Mouse (Mus musculus) kidney, adult 9 months (tissue): ENCODE results near the gene Pkmyt1.
"Not testable (repeated sequence)": the region's sequence is repeated elsewhere in the genome, so short reads cannot be mapped to it uniquely, and the experiment has no call there.

ENCODE experiments used
- DNase-seq: peaks from one replicate; pipeline ENCODE4 v3.0.0; 2022

The Pkmyt1 gene

GRCm38 (mm10) chr17:23748631-23749391, 22.7 kb downstream of the Pkmyt1 start:
- DNase-seq, result peak; percentile 92

- no peak for DNase-seq
Observed at GRCm38 (mm10) chr17:23749400-23750191, 23.5 kb downstream of the Pkmyt1 start.

GRCm38 (mm10) chr17:23755689-23756088, 29.6 kb downstream of the Pkmyt1 start:
- DNase-seq, result peak; percentile 42

DNA sequence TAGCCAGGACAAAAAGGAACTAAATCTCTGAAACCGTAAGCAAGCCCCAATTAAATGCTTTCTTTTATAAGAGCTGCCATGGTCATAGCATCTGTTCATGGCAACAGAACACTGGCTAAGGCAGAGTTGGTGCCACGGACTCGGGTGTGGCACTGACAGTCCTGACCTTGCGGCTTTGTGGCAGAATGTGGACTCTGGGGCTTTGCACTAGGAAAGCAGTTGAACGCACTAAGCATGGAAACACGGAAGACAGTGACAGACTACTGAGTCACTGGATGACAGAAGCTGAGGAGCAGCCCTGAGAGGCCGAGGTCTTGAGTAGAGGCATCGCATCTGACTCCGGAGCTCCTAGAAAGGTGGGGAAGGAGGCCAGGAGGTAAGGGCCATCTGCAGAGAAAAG, 31.4 kb downstream of the Pkmyt1 start:
- DNase-seq, result no peak

GRCm38 (mm10) chr17:23758801-23759200, 32.7 kb downstream of the Pkmyt1 start:
- DNase-seq, result peak; percentile 42

GRCm38 (mm10) chr17:23760231-23760630, 34.1 kb downstream of the Pkmyt1 start:
- DNase-seq, result no peak

GRCm38 (mm10) chr17:23761155-23761554, 35.0 kb downstream of the Pkmyt1 start:
- DNase-seq, result no peak

GRCm38 (mm10) chr17:23762976-23763375, 36.8 kb downstream of the Pkmyt1 start:
- no peak for DNase-seq

DNA sequence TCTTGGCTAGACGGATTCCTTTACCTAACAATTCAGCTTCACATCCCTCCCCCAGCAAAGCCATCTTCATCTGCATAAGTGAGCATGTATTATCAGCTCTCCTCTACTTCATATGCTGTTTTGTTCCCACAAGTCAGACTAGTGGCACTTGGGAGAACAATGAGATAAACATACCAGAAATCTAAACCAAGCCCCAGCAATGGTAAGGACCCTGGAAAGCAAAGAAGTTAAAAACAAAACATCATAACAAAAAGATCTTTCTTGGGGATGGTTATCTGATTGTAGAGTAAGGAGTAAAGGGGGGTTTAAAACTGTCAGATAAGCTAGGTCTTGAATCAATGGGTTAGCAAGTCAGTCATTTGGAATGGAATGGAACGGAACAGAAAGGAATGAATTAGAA, 44.4 kb downstream of the Pkmyt1 start:
- DNase-seq, result no peak

GRCm38 (mm10) chr17:23770896-23771283, 44.8 kb downstream of the Pkmyt1 start:
- DNase-seq, result no peak

- DNase-seq, result peak; percentile 100
Observed at GRCm38 (mm10) chr17:23771284-23772218, 45.4 kb downstream of the Pkmyt1 start, which contains the start of gene Flywch1. Flywch1 (minus strand) TSS chr17:23771602.

DNA sequence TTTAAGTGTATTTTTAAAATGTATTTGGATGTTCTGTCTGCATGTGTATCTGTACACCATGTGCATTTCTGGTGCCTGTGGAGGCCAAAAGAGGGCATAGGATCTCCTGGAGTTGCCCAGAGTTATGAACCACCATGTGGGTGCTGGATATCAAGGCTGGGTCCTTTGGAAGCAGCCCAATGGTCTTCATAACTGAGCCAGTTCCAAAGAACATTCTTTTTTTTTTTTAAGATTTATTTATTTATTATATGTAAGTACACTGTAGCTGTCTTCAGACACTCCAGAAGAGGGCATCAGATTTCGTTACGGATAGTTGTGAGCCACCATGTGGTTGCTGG, 46.1 kb downstream of the Pkmyt1 start:
- not testable (repeated sequence) for DNase-seq

GRCm38 (mm10) chr17:23773676-23774075, 47.5 kb downstream of the Pkmyt1 start:
- DNase-seq, result no peak

GRCm38 (mm10) chr17:23774090-23774489, 48.0 kb downstream of the Pkmyt1 start:
- peak; percentile 89 for DNase-seq

- DNase-seq, result no peak
Observed at GRCm38 (mm10) chr17:23776216-23776615, 50.1 kb downstream of the Pkmyt1 start.

- DNase-seq, result no peak
Observed at GRCm38 (mm10) chr17:23777141-23777540, 51.0 kb downstream of the Pkmyt1 start.

DNA sequence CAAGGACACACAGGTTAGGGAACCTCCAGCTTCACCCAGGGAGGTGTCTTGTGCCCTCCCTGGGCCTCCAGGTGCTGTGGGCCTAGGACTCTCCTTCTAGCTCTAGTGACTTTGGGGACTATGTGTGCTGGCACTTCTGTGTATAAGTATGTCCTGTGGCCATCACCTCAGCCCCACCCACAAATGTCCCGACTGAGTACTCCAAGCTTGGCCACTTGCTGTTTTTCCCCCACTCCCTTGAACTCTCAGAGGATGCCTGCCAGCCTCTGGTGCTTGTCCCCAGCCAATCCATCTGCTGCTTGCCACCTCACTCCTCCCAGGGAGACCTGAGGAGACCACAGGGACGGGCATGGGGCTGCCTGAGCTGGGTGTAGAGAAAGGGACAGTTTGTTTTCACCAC, 52.3 kb downstream of the Pkmyt1 start:
- no peak for DNase-seq

DNA sequence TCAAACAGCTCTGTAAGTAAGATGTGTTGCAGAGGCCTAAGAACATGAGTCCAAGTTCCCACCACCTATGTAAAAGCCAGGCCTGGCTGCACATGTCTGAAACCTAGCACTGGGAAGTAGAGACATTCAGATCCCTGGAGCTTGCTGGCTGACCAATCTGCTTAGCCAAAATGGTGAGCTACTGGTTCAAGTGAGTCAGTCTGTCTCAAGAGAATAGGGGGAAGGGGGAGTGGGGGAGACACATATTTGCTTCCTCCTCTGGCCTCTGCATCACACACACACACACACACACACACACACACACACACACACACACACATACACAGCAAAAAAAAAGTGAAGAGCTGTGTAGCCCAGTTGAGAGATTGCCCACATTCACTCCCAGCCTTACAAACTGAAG, 57.2 kb downstream of the Pkmyt1 start:
- no peak for DNase-seq

DNA sequence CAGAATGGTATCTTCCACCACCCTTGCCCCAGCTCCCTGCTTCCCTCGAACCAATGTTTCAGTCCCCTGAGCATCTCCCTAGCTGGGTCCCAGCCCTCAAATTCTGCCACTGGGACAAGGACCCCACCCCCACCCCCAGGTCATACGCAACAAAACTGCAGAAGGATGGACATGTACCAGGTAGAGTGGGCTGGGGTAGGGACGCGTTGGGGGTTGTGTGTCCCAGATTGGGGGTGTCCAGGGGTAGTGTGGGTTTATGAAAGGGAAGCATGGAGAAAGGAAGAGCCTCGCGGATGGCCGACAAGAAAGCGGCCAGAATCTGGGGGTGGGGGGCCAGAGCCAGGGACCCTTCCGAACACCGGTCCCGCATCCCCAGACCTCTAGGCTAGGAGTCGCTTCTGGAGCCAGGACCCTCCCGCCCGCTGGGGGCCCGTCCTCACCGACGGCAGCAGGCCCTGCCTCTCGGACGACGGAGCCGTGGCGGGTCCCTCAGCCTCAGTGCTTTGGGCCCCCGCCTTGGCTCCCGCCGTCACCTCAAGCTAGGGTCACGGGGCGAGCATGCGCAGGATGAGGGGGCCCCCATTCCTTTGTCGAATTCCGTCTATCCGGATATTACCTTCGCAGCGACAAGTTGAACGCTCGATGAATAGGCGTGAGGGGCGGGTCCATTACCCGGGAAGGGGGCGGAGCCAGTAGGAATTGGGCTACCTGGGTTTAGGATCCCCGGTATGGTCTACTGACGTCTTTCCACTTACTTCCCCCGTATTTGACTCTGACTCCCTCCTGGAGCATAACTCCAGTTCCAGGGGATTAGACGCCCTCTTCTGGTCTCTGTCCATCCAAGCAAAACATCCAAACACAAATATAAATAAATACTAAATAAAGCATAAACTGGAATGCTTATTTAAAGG, 59.7 kb downstream of the Pkmyt1 start, which contains the start of gene Flywch2:
Flywch2 (minus strand) TSS at position 521 of the 911 bp plus-strand sequence.
- peak; percentile 88 for DNase-seq
